Comparison of ENCODE assay signal across 12 mouse cellular contexts in genomic region chr5:99224571-99225011, GRCm38 (mm10).
A peak's percentile ranks its signal among the peaks of the same experiment; 100 is the strongest.
DNase-seq lines count a peak whose midpoint lies in the region; ATAC-seq and TF ChIP-seq lines count a peak whose summit lies in the region.
"Had no signal": no experiment of that assay in that cellular context is flagged by ENCODE, and none has a peak within 500 bp of the region (broad histone marks: within the 10 kb centered on the region; RNA-seq: fewer than 3 reads in every experiment).

No protein-coding gene starts in this region.

- H3K4me3 ChIP-seq in embryonic facial prominence, embryonic 12.5 days = no peak overlapping the region
- no peak overlapping the region for H3K4me3 ChIP-seq in embryonic facial prominence, embryonic 10.5 days
- no peak overlapping the region for H3K4me3 ChIP-seq in layer of hippocampus, adult 2 months
- H3K4me3 ChIP-seq in CH12.LX (replicated peaks in 1 of 3; ENCODE audit: low read depth in 2 of 3, low read length in 2 of 3, poor library complexity in 1 of 3) = no peak overlapping the region
- no peak overlapping the region for H3K4me3 ChIP-seq in embryonic fibroblast, embryonic 13.5 days (ENCODE audit: insufficient read depth, low read length)

- H3K9me3 ChIP-seq in embryonic facial prominence, embryonic 12.5 days = no peaks in the 10 kb centered on the region
- no peaks in the 10 kb centered on the region; the same call in 1 of the 2 replicates for H3K9me3 ChIP-seq in embryonic facial prominence, embryonic 10.5 days
- H3K9me3 ChIP-seq in CH12.LX (replicated peaks; ENCODE audit: low read length) = no peaks in the 10 kb centered on the region

- no peak for TF ChIP-seq CTCF in layer of hippocampus, adult 2 months (conservative IDR thresholded peaks at IDR 0.05)
- TF ChIP-seq CTCF in CH12.LX (conservative IDR thresholded peaks at IDR 0.05 in 1 of 2, IDR thresholded peaks at IDR 0.05 in 1 of 2; ENCODE audit: low read depth in 2 of 2, low read length in 2 of 2) = no peak
- TF ChIP-seq CTCF in embryonic fibroblast, embryonic 13.5 days (IDR thresholded peaks at IDR 0.05; ENCODE audit: borderline replicate concordance, insufficient read depth, low read length) = no peak

- no peaks in the 10 kb centered on the region for H3K79me2 ChIP-seq in CH12.LX (replicated peaks; ENCODE audit: control insufficient read depth, extremely low read depth, insufficient read depth, poor library complexity, severe bottlenecking)

- H3K4me2 ChIP-seq in embryonic facial prominence, embryonic 12.5 days (replicated peaks) = no peak overlapping the region
- no peak overlapping the region for H3K4me2 ChIP-seq in CH12.LX (ENCODE audit: insufficient read depth, low read depth, poor library complexity, severe bottlenecking)
- H3K4me2 ChIP-seq: lung, embryonic 14.5 days had no signal

- H3K9ac ChIP-seq in embryonic facial prominence, embryonic 12.5 days = no peak overlapping the region
- H3K9ac ChIP-seq in CH12.LX (ENCODE audit: insufficient read depth, low read depth) = no peak overlapping the region
- H3K9ac ChIP-seq: lung, embryonic 14.5 days had no signal

- no peak for TF ChIP-seq RAD21 in CH12.LX (IDR thresholded peaks at IDR 0.05; ENCODE audit: low read depth, low read length)

- H3K27ac ChIP-seq in embryonic facial prominence, embryonic 12.5 days = no peak overlapping the region
- no peak overlapping the region for H3K27ac ChIP-seq in embryonic facial prominence, embryonic 10.5 days (replicated peaks)
- 0 out of 2 replicates have a peak overlapping the region, but pooled peaks have one; percentile 15 for H3K27ac ChIP-seq in layer of hippocampus, adult 2 months
- H3K27ac ChIP-seq in CH12.LX (ENCODE audit: insufficient read depth, low read depth) = no peak overlapping the region
- H3K27ac ChIP-seq in embryonic fibroblast, embryonic 13.5 days (ENCODE audit: insufficient read depth, low read length) = peak overlapping the region; percentile 97

- no peaks in the 10 kb centered on the region for H3K27me3 ChIP-seq in embryonic facial prominence, embryonic 12.5 days
- no peaks in the 10 kb centered on the region for H3K27me3 ChIP-seq in embryonic facial prominence, embryonic 10.5 days (replicated peaks; ENCODE audit: low read depth, poor library complexity, severe bottlenecking)
- no peaks in the 10 kb centered on the region for H3K27me3 ChIP-seq in CH12.LX (replicated peaks)

- ATAC-seq in embryonic facial prominence, embryonic 12.5 days (ENCODE audit: insufficient number of reproducible peaks, insufficient read depth, low FRiP score, low TSS enrichment) = 0 out of 2 replicates have a peak, but pooled peaks have one; percentile 67

- in situ Hi-C loops in CH12.LX (cut with MboI; ENCODE audit: low pct_ligation_motif_present, low pct_unique_long_range_greater_than_20kb, low sequenced_read_pairs) = loop anchor here (25.0 kb wide), 1 partner anchor 663 kb away; no protein-coding TSS in a partner anchor

- peaks cover 32% of the 10 kb centered on the region for H3K36me3 ChIP-seq in embryonic facial prominence, embryonic 12.5 days
- peaks cover 93% of the 10 kb centered on the region for H3K36me3 ChIP-seq in embryonic facial prominence, embryonic 10.5 days (replicated peaks)
- no peaks in the 10 kb centered on the region for H3K36me3 ChIP-seq in CH12.LX (replicated peaks in 1 of 2; ENCODE audit: control insufficient read depth in 1 of 2, insufficient read depth in 1 of 2, low read length in 1 of 2)

- no peak for DNase-seq in embryonic facial prominence, embryonic 10.5 days (ENCODE audit: low spot score)
- DNase-seq in layer of hippocampus, adult 2 months (ENCODE audit: low spot score in 2 of 2) = no peak
- no peak for DNase-seq in layer of hippocampus, adult 9-10 months (ENCODE audit: low spot score)
- DNase-seq in CH12.LX (ENCODE audit: extremely low read depth) (peak; percentile 12), liver (no peak)
- no peak for DNase-seq in testis, postnatal 10 days (ENCODE audit: low spot score)
- DNase-seq: cerebellum, adult 11-12 months; kidney, adult 9 months; lung, embryonic 14.5 days; right cerebral cortex, postnatal 25 days had no signal

- dilution Hi-C loops in CH12.LX (cut with MboI; ENCODE audit: extremely low pct_ligation_motif_present, extremely low pct_unique_long_range_greater_than_20kb, low sequenced_read_pairs) = no loop called here

- H3K4me1 ChIP-seq in embryonic facial prominence, embryonic 12.5 days = no peaks in the 10 kb centered on the region
- no peaks in the 10 kb centered on the region for H3K4me1 ChIP-seq in embryonic facial prominence, embryonic 10.5 days
- peaks cover 0 to 11% of the 10 kb centered on the region in 2 experiments; a peak in 2 of 4 replicates for H3K4me1 ChIP-seq in CH12.LX (ENCODE audit: control insufficient read depth in 1 of 2, insufficient read depth in 2 of 2)
- peaks cover 11% of the 10 kb centered on the region for H3K4me1 ChIP-seq in embryonic fibroblast, embryonic 13.5 days (ENCODE audit: control insufficient read depth, insufficient read depth, low read length)

- 68% methylated on average over 5 of the region's 5 CpGs for WGBS in embryonic facial prominence, embryonic 12.5 days
- 77% methylated on average over 5 of the region's 5 CpGs for WGBS in embryonic facial prominence, embryonic 10.5 days

- TF ChIP-seq EP300 in CH12.LX (IDR thresholded peaks at IDR 0.05; ENCODE audit: low read length) = no peak

- TF ChIP-seq POLR2A in CH12.LX (IDR thresholded peaks at IDR 0.05; ENCODE audit: low read depth, low read length) = no peak
- TF ChIP-seq POLR2A in embryonic fibroblast, embryonic 13.5 days (IDR thresholded peaks at IDR 0.05; ENCODE audit: low read depth, low read length) = no peak

TF ChIP-seq in CH12.LX, 34 proteins besides CTCF, POLR2A, EP300 and RAD21:
- TF ChIP-seq MAFK (IDR thresholded peaks at IDR 0.05; ENCODE audit: insufficient replicate concordance, low read length) (no peak), JUN (IDR thresholded peaks at IDR 0.05; ENCODE audit: insufficient read depth, low read depth, low read length) (no peak), E2F4 (IDR thresholded peaks at IDR 0.05; ENCODE audit: insufficient replicate concordance, low read depth, low read length) (no peak), BHLHE40 (IDR thresholded peaks at IDR 0.05; ENCODE audit: low read depth, low read length) (no peak), ZNF384 (IDR thresholded peaks at IDR 0.05; ENCODE audit: low read depth, low read length) (no peak), MXI1 (IDR thresholded peaks at IDR 0.05; ENCODE audit: low read depth, low read length) (no peak), CHD1 (IDR thresholded peaks at IDR 0.05; ENCODE audit: low read depth, low read length) (no peak), IRF4 (IDR thresholded peaks at IDR 0.05; ENCODE audit: low read depth, low read length) (no peak), NELFE (IDR thresholded peaks at IDR 0.05; ENCODE audit: low read depth, low read length) (no peak)

Comparison
In these comparisons a context has a peak if more than half of its experiments do, and no peak if none do; other contexts are left out.
1. H3K27ac ChIP-seq: peak in layer of hippocampus, adult 2 months (single experiment) and embryonic fibroblast, embryonic 13.5 days (single experiment); none in embryonic facial prominence, embryonic 12.5 days (single experiment), embryonic facial prominence, embryonic 10.5 days (single experiment) and CH12.LX (single experiment).